Mouse (Mus musculus) brain, embryonic 14.5 days (tissue): ENCODE data around the gene Gpr160.

Experiments
- CTCF ChIP-seq: fragments of 200-500 bp; IDR thresholded peaks from 2 replicates; pipeline ENCODE4 v1.5.1; 2012; ENCODE audit warnings: inconsistent platforms, mild to moderate bottlenecking, moderate library complexity, borderline replicate concordance; ENCODE audit not compliant: insufficient read depth, insufficient read length; ENCODE audit errors: extremely low read depth
- POLR2A ChIP-seq: fragments of 200-500 bp; IDR thresholded peaks from 2 replicates; pipeline ENCODE4 v1.6.1; 2012; ENCODE audit warnings: mild to moderate bottlenecking, inconsistent platforms, borderline replicate concordance; ENCODE audit not compliant: poor library complexity, insufficient read depth, insufficient read length, severe bottlenecking; ENCODE audit errors: extremely low read depth

GRCm38 (mm10) chr3:30904658-30905057 is 48.9 kb downstream of the Gpr160 start:
- TF ChIP-seq CTCF = no peak
- no peak for TF ChIP-seq POLR2A
